Mouse (Mus musculus) embryonic fibroblast, embryonic 13.5 days (primary cell): Measurements from ENCODE around the gene Med29.

ENCODE experiments used
- CTCF ChIP-seq: IDR thresholded peaks from 2 replicates; pipeline ENCODE4 v1.5.1; 2011; ENCODE audit warnings: mild to moderate bottlenecking, control low read depth, low read length, moderate library complexity, borderline replicate concordance; ENCODE audit not compliant: insufficient read depth
- POLR2A ChIP-seq: IDR thresholded peaks from 2 replicates; pipeline ENCODE4 v1.6.1; 2011; ENCODE audit warnings: low read depth, mild to moderate bottlenecking, control low read depth, low read length, moderate library complexity

- TF ChIP-seq POLR2A (no peak), CTCF (no peak)
Observed at GRCm38 (mm10) chr7:28398000-28398399, 5.5 kb upstream of the Med29 start.
